Mouse (Mus musculus): ENCODE results near the gene Rnf123. TPM values are rescaled to one million over a fixed set of nuclear protein-coding genes. Genes with fewer than 3 reads are reported as not detected.

The Rnf123 gene
- polyA plus RNA-seq, 1 experiment from 2014 or later = 29.4 TPM

Small RNA genes within 50 kb of the gene (microRNA-seq; reads per million reads assigned to microRNA genes)
- gene Gm47303 = not detected
- not detected for gene Mir7088

Other genes with a start within 250 kb of the Rnf123 start
- 46.5 and 48.4 TPM in 2 replicates for gene Rbm6, start 210.1 kb downstream of the Rnf123 start, polyA plus RNA-seq (2015; fragmentation: Nextera tagmentation; extraction: Ambion mirVana)
- gene Mon1a, start 195.2 kb downstream of the Rnf123 start, polyA plus RNA-seq (2015; fragmentation: Nextera tagmentation; extraction: Ambion mirVana) = 8.1 and 9.1 TPM in 2 replicates
- gene Mst1r, start 176.5 kb downstream of the Rnf123 start, polyA plus RNA-seq (2015; fragmentation: Nextera tagmentation; extraction: Ambion mirVana) = 2.7 and 4.1 TPM in 2 replicates
- not detected in 2 replicates for gene Actl11, start 154.9 kb downstream of the Rnf123 start, polyA plus RNA-seq (2015; fragmentation: Nextera tagmentation; extraction: Ambion mirVana)
- gene Camkv, start 147.7 kb downstream of the Rnf123 start, polyA plus RNA-seq (2015; fragmentation: Nextera tagmentation; extraction: Ambion mirVana) = 0.63 and 1.0 TPM in 2 replicates
- 11.9 and 12.4 TPM in 2 replicates for gene Traip, start 133.2 kb downstream of the Rnf123 start, polyA plus RNA-seq (2015; fragmentation: Nextera tagmentation; extraction: Ambion mirVana)
- 31.7 and 35.0 TPM in 2 replicates for gene Uba7, start 107.8 kb downstream of the Rnf123 start, polyA plus RNA-seq (2015; fragmentation: Nextera tagmentation; extraction: Ambion mirVana)
- 3.8 and 4.6 TPM in 2 replicates for gene Gm20661, start 100.3 kb downstream of the Rnf123 start, polyA plus RNA-seq (2015; fragmentation: Nextera tagmentation; extraction: Ambion mirVana)
- 50.6 and 52.7 TPM in 2 replicates for gene Inka1, start 97.5 kb downstream of the Rnf123 start, polyA plus RNA-seq (2015; fragmentation: Nextera tagmentation; extraction: Ambion mirVana)
- gene Cdhr4, start 90.8 kb downstream of the Rnf123 start, polyA plus RNA-seq (2015; fragmentation: Nextera tagmentation; extraction: Ambion mirVana) = 7.6 and 7.7 TPM in 2 replicates
- 0.71 TPM in 1 of 2 replicates, not detected in the other for gene Gm20662, start 87.0 kb downstream of the Rnf123 start, polyA plus RNA-seq (2015; fragmentation: Nextera tagmentation; extraction: Ambion mirVana)
- 37.0 and 40.7 TPM in 2 replicates for gene Ip6k1, start 80.8 kb downstream of the Rnf123 start, polyA plus RNA-seq (2015; fragmentation: Nextera tagmentation; extraction: Ambion mirVana)
- 21.4 and 23.3 TPM in 2 replicates for gene Gmppb, start 34.1 kb downstream of the Rnf123 start, polyA plus RNA-seq (2015; fragmentation: Nextera tagmentation; extraction: Ambion mirVana)
- 1.9 and 2.3 TPM in 2 replicates for gene Amigo3, start 30.2 kb downstream of the Rnf123 start, polyA plus RNA-seq (2015; fragmentation: Nextera tagmentation; extraction: Ambion mirVana)
- 0.20 and 0.59 TPM in 2 replicates for gene Mst1, start 2.9 kb downstream of the Rnf123 start, polyA plus RNA-seq (2015; fragmentation: Nextera tagmentation; extraction: Ambion mirVana)
- 51.3 and 62.5 TPM in 2 replicates for gene Apeh, start 11.3 kb upstream of the Rnf123 start, polyA plus RNA-seq (2015; fragmentation: Nextera tagmentation; extraction: Ambion mirVana)
- gene Bsn, start 107.0 kb upstream of the Rnf123 start, polyA plus RNA-seq (2015; fragmentation: Nextera tagmentation; extraction: Ambion mirVana) = 0.32 and 0.36 TPM in 2 replicates
- gene Dag1, start 180.6 kb upstream of the Rnf123 start, polyA plus RNA-seq (2015; fragmentation: Nextera tagmentation; extraction: Ambion mirVana) = 136 and 138 TPM in 2 replicates
- gene Nicn1, start 207.1 kb upstream of the Rnf123 start, polyA plus RNA-seq (2015; fragmentation: Nextera tagmentation; extraction: Ambion mirVana) = 23.6 and 24.3 TPM in 2 replicates
- 10.9 and 12.9 TPM in 2 replicates for gene Amt, start 213.5 kb upstream of the Rnf123 start, polyA plus RNA-seq (2015; fragmentation: Nextera tagmentation; extraction: Ambion mirVana)
- gene Rhoa, start 222.8 kb upstream of the Rnf123 start, polyA plus RNA-seq (2015; fragmentation: Nextera tagmentation; extraction: Ambion mirVana) = 332 and 341 TPM in 2 replicates
- 31.2 and 32.6 TPM in 2 replicates for gene Tcta, start 222.8 kb upstream of the Rnf123 start, polyA plus RNA-seq (2015; fragmentation: Nextera tagmentation; extraction: Ambion mirVana)